Mouse (Mus musculus): Measurements from ENCODE around the gene Galnt13.

DNA sequence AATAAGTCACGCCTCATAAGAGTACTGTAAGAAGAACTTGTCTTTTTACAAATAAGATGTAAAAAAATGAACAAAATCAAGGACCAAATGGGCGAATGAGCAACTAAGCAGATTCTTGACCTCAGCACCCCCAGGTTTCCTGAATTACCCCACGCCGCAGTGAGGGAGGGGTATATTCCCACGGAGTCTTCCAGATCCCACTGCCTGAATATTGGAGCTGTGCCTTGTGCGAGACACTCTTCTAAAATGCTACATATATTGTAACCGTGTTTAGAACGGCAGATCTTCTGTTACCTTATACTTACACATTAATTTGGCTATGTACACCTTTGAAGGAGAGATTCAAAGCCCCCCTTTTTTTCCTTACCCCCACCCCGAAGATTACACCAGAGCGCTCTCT, 737 bp upstream of the Galnt13 start:
- TF ChIP-seq CTCF (IDR thresholded peaks at IDR 0.05; ENCODE audit: low read depth, low read length) (no peak), EP300 (IDR thresholded peaks at IDR 0.05; ENCODE audit: insufficient read depth, low read depth, low read length) (no peak)
